Mouse (Mus musculus) ES-Bruce4 (cell line): ENCODE measurements around the gene Bsx.

Experiments
- CTCF ChIP-seq: IDR thresholded peaks from one replicate; pipeline ENCODE4 v1.8.1; 2011; ENCODE audit warnings: low read depth, low read length
- POLR2A ChIP-seq: IDR thresholded peaks from one replicate; pipeline ENCODE4 v1.8.1; 2011; ENCODE audit warnings: low read length; ENCODE audit not compliant: insufficient read depth

DNA sequence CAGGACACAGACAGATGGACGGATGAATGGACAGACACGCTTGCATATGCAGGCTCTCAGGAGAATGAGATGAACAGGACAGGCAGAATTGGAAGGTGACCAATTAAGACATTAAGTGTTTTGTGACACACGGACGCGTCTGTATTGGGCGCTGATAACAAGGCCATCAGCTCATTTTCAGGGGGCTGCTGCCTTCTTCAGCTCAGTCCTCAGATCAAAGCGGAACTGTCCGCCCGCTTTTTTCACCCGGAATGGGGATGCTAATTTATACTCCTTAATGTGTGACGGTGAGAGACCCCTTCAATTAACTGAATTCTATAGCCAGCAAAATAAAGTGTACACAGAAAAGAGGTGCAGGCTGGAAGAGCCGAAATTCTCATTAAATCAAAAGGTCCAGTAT is 15.5 kb downstream of the Bsx start:
- TF ChIP-seq CTCF (no peak), POLR2A (no peak)
